Comparison of ENCODE assay signal across 29 mouse cellular contexts in genomic region chr2:180290503-180290902, GRCm38 (mm10). TPM values are rescaled to one million over a fixed set of nuclear protein-coding genes. Genes with fewer than 3 reads are reported as not detected.
DNase-seq lines count a peak whose midpoint lies in the region; ATAC-seq and TF ChIP-seq lines count a peak whose summit lies in the region.
"Had no signal": no experiment of that assay in that cellular context is flagged by ENCODE, and none has a peak within 500 bp of the region (broad histone marks: within the 10 kb centered on the region; RNA-seq: fewer than 3 reads in every experiment).

No protein-coding gene starts in this region.

- no peak for TF ChIP-seq CTCF in intestine, postnatal 0 days (IDR thresholded peaks at IDR 0.05; ENCODE audit: low read depth)

- no peak overlapping the region for H3K4me3 ChIP-seq in intestine, embryonic 15.5 days (replicated peaks)
- no peak overlapping the region for H3K4me3 ChIP-seq in intestine, postnatal 0 days (ENCODE audit: low read depth, low read length)
- H3K4me3 ChIP-seq in lung, embryonic 15.5 days: no peak overlapping the region
- H3K4me3 ChIP-seq in embryonic facial prominence, embryonic 10.5 days: no peak overlapping the region
- no peak overlapping the region for H3K4me3 ChIP-seq in stomach, embryonic 15.5 days (replicated peaks)
- H3K4me3 ChIP-seq in hindbrain, embryonic 11.5 days (ENCODE audit: low read depth, low read length): no peak overlapping the region
- H3K4me3 ChIP-seq: embryonic facial prominence, embryonic 12.5 days; erythroblast, embryonic 14.5 days; forebrain, embryonic 13.5 days; heart, embryonic 15.5 days; limb, embryonic 15.5 days; myocyte; neural tube, embryonic 13.5 days had no signal

- no peaks in the 10 kb centered on the region for H3K27me3 ChIP-seq in intestine, embryonic 15.5 days (replicated peaks)
- no peaks in the 10 kb centered on the region for H3K27me3 ChIP-seq in intestine, postnatal 0 days (replicated peaks; ENCODE audit: control insufficient read depth, insufficient read depth, low read length)
- H3K27me3 ChIP-seq in lung, embryonic 15.5 days: no peaks in the 10 kb centered on the region
- peaks cover 12% of the 10 kb centered on the region for H3K27me3 ChIP-seq in embryonic facial prominence, embryonic 10.5 days (replicated peaks; ENCODE audit: low read depth, poor library complexity, severe bottlenecking)
- H3K27me3 ChIP-seq in stomach, embryonic 15.5 days (replicated peaks): no peaks in the 10 kb centered on the region
- no peaks in the 10 kb centered on the region for H3K27me3 ChIP-seq in hindbrain, embryonic 11.5 days (ENCODE audit: control insufficient read depth, insufficient read depth, low read length)
- H3K27me3 ChIP-seq: embryonic facial prominence, embryonic 12.5 days; forebrain, embryonic 13.5 days; heart, embryonic 15.5 days; limb, embryonic 15.5 days; neural tube, embryonic 13.5 days had no signal

- H3K4me1 ChIP-seq in intestine, embryonic 15.5 days (replicated peaks): peaks cover 27% of the 10 kb centered on the region
- peaks cover 10% of the 10 kb centered on the region; the same call in 1 of the 2 replicates for H3K4me1 ChIP-seq in intestine, postnatal 0 days (replicated peaks; ENCODE audit: control insufficient read depth, insufficient read depth, low read length)
- peaks cover 50% of the 10 kb centered on the region for H3K4me1 ChIP-seq in lung, embryonic 15.5 days
- H3K4me1 ChIP-seq in embryonic facial prominence, embryonic 10.5 days: peaks cover 31% of the 10 kb centered on the region
- H3K4me1 ChIP-seq in stomach, embryonic 15.5 days: peaks cover 14% of the 10 kb centered on the region; the same call in 1 of the 2 replicates
- no peaks in the 10 kb centered on the region for H3K4me1 ChIP-seq in hindbrain, embryonic 11.5 days (replicated peaks; ENCODE audit: control insufficient read depth, insufficient read depth, low read length)
- H3K4me1 ChIP-seq: forebrain, embryonic 13.5 days; limb, embryonic 15.5 days; neural tube, embryonic 13.5 days had no signal

- H3K9me3 ChIP-seq in intestine, embryonic 15.5 days: no peaks in the 10 kb centered on the region
- no peaks in the 10 kb centered on the region for H3K9me3 ChIP-seq in intestine, postnatal 0 days (ENCODE audit: control insufficient read depth)
- no peaks in the 10 kb centered on the region for H3K9me3 ChIP-seq in lung, embryonic 15.5 days
- no peaks in the 10 kb centered on the region for H3K9me3 ChIP-seq in embryonic facial prominence, embryonic 10.5 days
- H3K9me3 ChIP-seq in stomach, embryonic 15.5 days: no peaks in the 10 kb centered on the region
- no peaks in the 10 kb centered on the region for H3K9me3 ChIP-seq in hindbrain, embryonic 11.5 days (ENCODE audit: control insufficient read depth, low read length)
- H3K9me3 ChIP-seq: embryonic facial prominence, embryonic 12.5 days; forebrain, embryonic 13.5 days; heart, embryonic 15.5 days; limb, embryonic 15.5 days; neural tube, embryonic 13.5 days had no signal

- DNase-seq in lung, postnatal 10 days: no peak
- DNase-seq in embryonic facial prominence, embryonic 10.5 days (ENCODE audit: low spot score): no peak
- DNase-seq in hindbrain, embryonic 11.5 days (ENCODE audit: low spot score): no peak
- DNase-seq: adrenal gland, postnatal 10 days; B cell, adult 2 months; cerebellum, adult 18-20 months; cerebellum, postnatal 14 days; left cerebral cortex, postnatal 4 days; retina, postnatal 1 day; right cerebral cortex, postnatal 25 days; thymus, adult 2 months; thymus, postnatal 4 days had no signal

- no peak for ATAC-seq in intestine, embryonic 15.5 days
- ATAC-seq in intestine, postnatal 0 days: no peak
- ATAC-seq in lung, embryonic 15.5 days (ENCODE audit: borderline replicate concordance, extremely low read depth, low FRiP score, low TSS enrichment): no peak
- ATAC-seq in stomach, embryonic 15.5 days (ENCODE audit: insufficient read depth, low FRiP score, low read depth): no peak
- no peak for ATAC-seq in hindbrain, embryonic 11.5 days (ENCODE audit: low FRiP score)
- ATAC-seq: activated CD4-positive, CD25-positive, alpha-beta regulatory T cell, adult 4 months; forebrain, embryonic 13.5 days; hindbrain, embryonic 16.5 days; midbrain, embryonic 16.5 days had no signal

- H3K36me3 ChIP-seq in intestine, embryonic 15.5 days: no peaks in the 10 kb centered on the region
- H3K36me3 ChIP-seq in intestine, postnatal 0 days (ENCODE audit: control insufficient read depth, insufficient read depth): no peaks in the 10 kb centered on the region
- H3K36me3 ChIP-seq in lung, embryonic 15.5 days: no peaks in the 10 kb centered on the region
- no peaks in the 10 kb centered on the region for H3K36me3 ChIP-seq in embryonic facial prominence, embryonic 10.5 days (replicated peaks)
- H3K36me3 ChIP-seq in stomach, embryonic 15.5 days: no peaks in the 10 kb centered on the region
- no peaks in the 10 kb centered on the region for H3K36me3 ChIP-seq in hindbrain, embryonic 11.5 days (ENCODE audit: control insufficient read depth, insufficient read depth, low read length)
- H3K36me3 ChIP-seq: embryonic facial prominence, embryonic 12.5 days; heart, embryonic 15.5 days; limb, embryonic 15.5 days; neural tube, embryonic 13.5 days had no signal

- no peak overlapping the region for H3K4me2 ChIP-seq in intestine, embryonic 15.5 days (replicated peaks)
- no peak overlapping the region for H3K4me2 ChIP-seq in intestine, postnatal 0 days (replicated peaks; ENCODE audit: low read depth)
- H3K4me2 ChIP-seq in lung, embryonic 15.5 days: no peak overlapping the region
- H3K4me2 ChIP-seq in stomach, embryonic 15.5 days: no peak overlapping the region
- no peak overlapping the region for H3K4me2 ChIP-seq in hindbrain, embryonic 11.5 days (replicated peaks; ENCODE audit: low read depth, low read length)
- H3K4me2 ChIP-seq: embryonic facial prominence, embryonic 12.5 days; forebrain, embryonic 13.5 days; heart, embryonic 15.5 days; limb, embryonic 15.5 days; neural tube, embryonic 13.5 days had no signal

- WGBS in intestine, embryonic 15.5 days: 51% methylated on average over 6 of the region's 6 CpGs
- WGBS in intestine, postnatal 0 days: 40% methylated on average over 6 of the region's 6 CpGs
- 45% methylated on average over 6 of the region's 6 CpGs for WGBS in lung, embryonic 15.5 days
- WGBS in embryonic facial prominence, embryonic 10.5 days: 49% methylated on average over 6 of the region's 6 CpGs
- 49% methylated on average over 6 of the region's 6 CpGs for WGBS in stomach, embryonic 15.5 days
- 65% methylated on average over 6 of the region's 6 CpGs for WGBS in hindbrain, embryonic 11.5 days

- 0 out of 2 replicates have a peak overlapping the region, but pooled peaks have one; percentile 71 for H3K27ac ChIP-seq in intestine, embryonic 15.5 days
- H3K27ac ChIP-seq in intestine, postnatal 0 days (ENCODE audit: low read depth, low read length): no peak overlapping the region
- H3K27ac ChIP-seq in lung, embryonic 15.5 days: peak overlapping the region; percentile 91
- H3K27ac ChIP-seq in embryonic facial prominence, embryonic 10.5 days (replicated peaks): peak overlapping the region; percentile 31; the same call in 1 of the 2 replicates
- H3K27ac ChIP-seq in stomach, embryonic 15.5 days: peak overlapping the region; percentile 92
- H3K27ac ChIP-seq in hindbrain, embryonic 11.5 days (ENCODE audit: low read depth, low read length): no peak overlapping the region
- H3K27ac ChIP-seq: embryonic facial prominence, embryonic 12.5 days; forebrain, embryonic 13.5 days; heart, embryonic 15.5 days; limb, embryonic 15.5 days; liver, embryonic 14.5 days; neural tube, embryonic 13.5 days had no signal

- no peak overlapping the region for H3K9ac ChIP-seq in intestine, embryonic 15.5 days
- no peak overlapping the region for H3K9ac ChIP-seq in intestine, postnatal 0 days (ENCODE audit: low read depth, low read length)
- no peak overlapping the region for H3K9ac ChIP-seq in lung, embryonic 15.5 days
- H3K9ac ChIP-seq in stomach, embryonic 15.5 days: no peak overlapping the region
- no peak overlapping the region for H3K9ac ChIP-seq in hindbrain, embryonic 11.5 days (ENCODE audit: low read depth, low read length)
- H3K9ac ChIP-seq: embryonic facial prominence, embryonic 12.5 days; forebrain, embryonic 13.5 days; heart, embryonic 15.5 days; limb, embryonic 15.5 days; liver, embryonic 14.5 days; neural tube, embryonic 13.5 days had no signal

RNA-seq across cellular contexts. Expression of gene Rbbp8nl, which starts 0.8 kb away (rescaled TPM):
- polyA plus RNA-seq in intestine, embryonic 15.5 days (2015; fragmentation: Nextera tagmentation; extraction: Ambion mirVana): 2.8 and 3.8 TPM in 2 replicates
- polyA plus RNA-seq in intestine, postnatal 0 days (2015; fragmentation: Nextera tagmentation; extraction: Ambion mirVana): 0.18 and 0.25 TPM in 2 replicates
- 2.3 and 3.1 TPM in 2 replicates for polyA plus RNA-seq in lung, embryonic 15.5 days (2015; fragmentation: Nextera tagmentation; extraction: Ambion mirVana)
- 0.92 and 1.7 TPM in 2 replicates for polyA plus RNA-seq in embryonic facial prominence, embryonic 10.5 days (2016; fragmentation: Nextera tagmentation; extraction: Ambion mirVana)
- 3.1 and 3.4 TPM in 2 replicates for polyA plus RNA-seq in stomach, embryonic 15.5 days (2015; fragmentation: Nextera tagmentation; extraction: Ambion mirVana)
- polyA plus RNA-seq in hindbrain, embryonic 11.5 days (2014; fragmentation: Nextera tagmentation; extraction: Ambion mirVana): 0.08 TPM in 1 of 2 replicates, not detected in the other
- polyA plus RNA-seq: activated CD4-positive, CD25-positive, alpha-beta regulatory T cell, adult 4 months; erythroblast, embryonic 14.5 days; forebrain, embryonic 13.5 days; hindbrain, embryonic 16.5 days; midbrain, embryonic 16.5 days; myocyte; neural tube, embryonic 13.5 days; spleen, adult 2 months had no signal

RNA-seq across cellular contexts. Expression of gene Cables2, which starts 17.2 kb away (rescaled TPM):
- polyA plus RNA-seq in intestine, embryonic 15.5 days (2015; fragmentation: Nextera tagmentation; extraction: Ambion mirVana): 11.4 and 12.7 TPM in 2 replicates
- polyA plus RNA-seq in intestine, postnatal 0 days (2015; fragmentation: Nextera tagmentation; extraction: Ambion mirVana): 8.2 and 8.4 TPM in 2 replicates
- polyA plus RNA-seq in lung, embryonic 15.5 days (2015; fragmentation: Nextera tagmentation; extraction: Ambion mirVana): 14.1 and 16.5 TPM in 2 replicates
- 12.7 and 13.2 TPM in 2 replicates for polyA plus RNA-seq in embryonic facial prominence, embryonic 10.5 days (2016; fragmentation: Nextera tagmentation; extraction: Ambion mirVana)
- polyA plus RNA-seq in stomach, embryonic 15.5 days (2015; fragmentation: Nextera tagmentation; extraction: Ambion mirVana): 14.5 and 15.2 TPM in 2 replicates
- 14.0 and 16.8 TPM in 2 replicates for polyA plus RNA-seq in hindbrain, embryonic 11.5 days (2014; fragmentation: Nextera tagmentation; extraction: Ambion mirVana)

RNA-seq across cellular contexts. Expression of gene Rps21, which starts 33.3 kb away (rescaled TPM):
- 577 and 672 TPM in 2 replicates for polyA plus RNA-seq in intestine, embryonic 15.5 days (2015; fragmentation: Nextera tagmentation; extraction: Ambion mirVana)
- polyA plus RNA-seq in intestine, postnatal 0 days (2015; fragmentation: Nextera tagmentation; extraction: Ambion mirVana): 442 and 454 TPM in 2 replicates
- polyA plus RNA-seq in lung, embryonic 15.5 days (2015; fragmentation: Nextera tagmentation; extraction: Ambion mirVana): 477 and 524 TPM in 2 replicates
- 569 and 585 TPM in 2 replicates for polyA plus RNA-seq in embryonic facial prominence, embryonic 10.5 days (2016; fragmentation: Nextera tagmentation; extraction: Ambion mirVana)
- 516 and 531 TPM in 2 replicates for polyA plus RNA-seq in stomach, embryonic 15.5 days (2015; fragmentation: Nextera tagmentation; extraction: Ambion mirVana)
- polyA plus RNA-seq in hindbrain, embryonic 11.5 days (2014; fragmentation: Nextera tagmentation; extraction: Ambion mirVana): 432 and 442 TPM in 2 replicates

RNA-seq across cellular contexts. Expression of gene Gata5, which starts 44.0 kb away (rescaled TPM):
- polyA plus RNA-seq in intestine, embryonic 15.5 days (2015; fragmentation: Nextera tagmentation; extraction: Ambion mirVana): 8.6 and 8.8 TPM in 2 replicates
- polyA plus RNA-seq in intestine, postnatal 0 days (2015; fragmentation: Nextera tagmentation; extraction: Ambion mirVana): 20.9 and 23.9 TPM in 2 replicates
- 26.2 and 27.8 TPM in 2 replicates for polyA plus RNA-seq in lung, embryonic 15.5 days (2015; fragmentation: Nextera tagmentation; extraction: Ambion mirVana)
- polyA plus RNA-seq in embryonic facial prominence, embryonic 10.5 days (2016; fragmentation: Nextera tagmentation; extraction: Ambion mirVana): 0.57 and 0.65 TPM in 2 replicates
- 5.5 and 6.0 TPM in 2 replicates for polyA plus RNA-seq in stomach, embryonic 15.5 days (2015; fragmentation: Nextera tagmentation; extraction: Ambion mirVana)
- not detected in 2 replicates for polyA plus RNA-seq in hindbrain, embryonic 11.5 days (2014; fragmentation: Nextera tagmentation; extraction: Ambion mirVana)
- polyA plus RNA-seq: activated CD4-positive, CD25-positive, alpha-beta regulatory T cell, adult 4 months; erythroblast, embryonic 14.5 days; forebrain, embryonic 13.5 days; frontal cortex, adult 2 months; hindbrain, embryonic 16.5 days; limb, embryonic 15.5 days; midbrain, embryonic 16.5 days; myocyte had no signal

Comparison
In these comparisons a context has a peak if more than half of its experiments do, and no peak if none do; other contexts are left out.
1. H3K27ac ChIP-seq: peak in intestine, embryonic 15.5 days (single experiment), lung, embryonic 15.5 days (single experiment), embryonic facial prominence, embryonic 10.5 days (single experiment) and stomach, embryonic 15.5 days (single experiment); none in intestine, postnatal 0 days (single experiment) and hindbrain, embryonic 11.5 days (single experiment).